Mouse (Mus musculus) cerebellum, adult 2 months (tissue): ENCODE results near the gene Itgb7. TPM values are rescaled to one million over a fixed set of nuclear protein-coding genes. Genes with fewer than 3 reads are reported as not detected.

ENCODE experiments used
- DNase-seq, 2 experiments: peaks; one replicate each; pipeline ENCODE4 v3.0.0; 2021
- H3K27ac ChIP-seq: fragments of 200-500 bp; 2 replicates; pipeline ENCODE4 v1.5.1; 2012; ENCODE audit warnings: low read length, control low read depth, inconsistent platforms; ENCODE audit not compliant: insufficient read depth
- H3K27me3 ChIP-seq: fragments of 200-500 bp; 2 replicates; pipeline ENCODE4 v1.6.1; 2012; ENCODE audit warnings: inconsistent platforms, mild to moderate bottlenecking, low read length, moderate library complexity; ENCODE audit not compliant: control insufficient read depth, insufficient read depth
- H3K4me1 ChIP-seq: fragments of 200-500 bp; 2 replicates; pipeline ENCODE4 v1.6.1; 2011; ENCODE audit warnings: low read length; ENCODE audit not compliant: control insufficient read depth, insufficient read depth
- H3K4me3 ChIP-seq: fragments of 200-500 bp; replicated peaks from 2 replicates; pipeline ENCODE3; 2011; ENCODE audit warnings: mild to moderate bottlenecking, low read depth, low read length, control low read depth; ENCODE audit not compliant: insufficient read depth
- CTCF ChIP-seq: fragments of 200-500 bp; IDR thresholded peaks from 2 replicates; pipeline ENCODE4 v1.5.1; 2011; ENCODE audit warnings: low read depth, mild to moderate bottlenecking, control low read depth, low read length, moderate library complexity, borderline replicate concordance; ENCODE audit not compliant: insufficient read depth
- POLR2A ChIP-seq: fragments of 200-500 bp; IDR thresholded peaks from 2 replicates; pipeline ENCODE4 v1.6.1; 2011; ENCODE audit warnings: low read length, control low read depth, borderline replicate concordance; ENCODE audit not compliant: insufficient read depth
- WGBS: fragments of 180-500 bp; shearing (Covaris S2); methylation state at CpG from one replicate; pipeline ENCODE4 v1.1.7; 2018; 5-methylcytosine and 5-hydroxymethylcytosine counted together
- polyA plus RNA-seq: library from polyadenylated mRNA; depleted of rRNA; stranded (reverse); fragments of >200 nt; gene quantifications from 2 replicates; pipeline ENCODE4 v1.2.3, GENCODE M21; 2012; rRNA removed

Itgb7 gene
- polyA plus RNA-seq, 1 experiment: 5.2 TPM

- H3K27me3 ChIP-seq: no peaks in the 10 kb centered on the region
- H3K27ac ChIP-seq: no peak overlapping the region
- H3K4me1 ChIP-seq: no peaks in the 10 kb centered on the region
- 63% methylated on average over 6 of the region's 6 CpGs for WGBS
- TF ChIP-seq POLR2A: no peak
- TF ChIP-seq CTCF: no peak
- no peak overlapping the region for H3K4me3 ChIP-seq
- no peak for DNase-seq
These were observed 64.1 kb downstream of the Itgb7 start for GRCm38 (mm10) chr15:102167620-102168021.

Other genes starting within 250 kb of the Itgb7 start
- 0.61 and 1.1 TPM in 2 replicates for gene Krt8, start 227.5 kb downstream of the Itgb7 start, polyA plus RNA-seq
- 1.1 and 2.1 TPM in 2 replicates for gene Krt18, start 203.8 kb downstream of the Itgb7 start, polyA plus RNA-seq
- gene Eif4b, start 158.2 kb downstream of the Itgb7 start, polyA plus RNA-seq: 114 TPM in 2 replicates
- 33.6 and 33.7 TPM in 2 replicates for gene Tns2, start 131.5 kb downstream of the Itgb7 start, polyA plus RNA-seq
- 159 and 161 TPM in 2 replicates for gene Spryd3, start 95.7 kb downstream of the Itgb7 start, polyA plus RNA-seq
- 15.0 and 18.7 TPM in 2 replicates for gene Igfbp6, start 87.6 kb downstream of the Itgb7 start, polyA plus RNA-seq
- 0.08 TPM in 1 of 2 replicates, not detected in the other for gene Soat2, start 81.4 kb downstream of the Itgb7 start, polyA plus RNA-seq
- gene Zfp740, start 28.7 kb downstream of the Itgb7 start, polyA plus RNA-seq: 79.3 and 81.7 TPM in 2 replicates
- gene Csad, start 27.2 kb downstream of the Itgb7 start, polyA plus RNA-seq: 53.0 and 60.3 TPM in 2 replicates
- 12.8 and 12.9 TPM in 2 replicates for gene Rarg, start 25.6 kb upstream of the Itgb7 start, polyA plus RNA-seq
- 0.13 and 0.15 TPM in 2 replicates for gene Gm9918, start 38.6 kb upstream of the Itgb7 start, polyA plus RNA-seq
- gene Mfsd5, start 47.5 kb upstream of the Itgb7 start, polyA plus RNA-seq: 60.9 and 62.3 TPM in 2 replicates
- 0.62 and 0.86 TPM in 2 replicates for gene Espl1, start 64.3 kb upstream of the Itgb7 start, polyA plus RNA-seq
- gene Pfdn5, start 94.2 kb upstream of the Itgb7 start, polyA plus RNA-seq: 318 and 360 TPM in 2 replicates
- gene Myg1, start 99.8 kb upstream of the Itgb7 start, polyA plus RNA-seq: 106 and 110 TPM in 2 replicates
- 29.7 and 33.1 TPM in 2 replicates for gene Aaas, start 118.8 kb upstream of the Itgb7 start, polyA plus RNA-seq
- 1.4 TPM in 2 replicates for gene Sp7, start 135.2 kb upstream of the Itgb7 start, polyA plus RNA-seq
- 12.6 and 14.1 TPM in 2 replicates for gene Sp1, start 174.2 kb upstream of the Itgb7 start, polyA plus RNA-seq
- 3.2 TPM in 2 replicates for gene Amhr2, start 213.4 kb upstream of the Itgb7 start, polyA plus RNA-seq
- 160 and 164 TPM in 2 replicates for gene Prr13, start 227.1 kb upstream of the Itgb7 start, polyA plus RNA-seq
- gene Pcbp2, start 238.6 kb upstream of the Itgb7 start, polyA plus RNA-seq: 539 and 562 TPM in 2 replicates